Mouse (Mus musculus): ENCODE data around the gene Grik3.

Gene Grik3

DNA sequence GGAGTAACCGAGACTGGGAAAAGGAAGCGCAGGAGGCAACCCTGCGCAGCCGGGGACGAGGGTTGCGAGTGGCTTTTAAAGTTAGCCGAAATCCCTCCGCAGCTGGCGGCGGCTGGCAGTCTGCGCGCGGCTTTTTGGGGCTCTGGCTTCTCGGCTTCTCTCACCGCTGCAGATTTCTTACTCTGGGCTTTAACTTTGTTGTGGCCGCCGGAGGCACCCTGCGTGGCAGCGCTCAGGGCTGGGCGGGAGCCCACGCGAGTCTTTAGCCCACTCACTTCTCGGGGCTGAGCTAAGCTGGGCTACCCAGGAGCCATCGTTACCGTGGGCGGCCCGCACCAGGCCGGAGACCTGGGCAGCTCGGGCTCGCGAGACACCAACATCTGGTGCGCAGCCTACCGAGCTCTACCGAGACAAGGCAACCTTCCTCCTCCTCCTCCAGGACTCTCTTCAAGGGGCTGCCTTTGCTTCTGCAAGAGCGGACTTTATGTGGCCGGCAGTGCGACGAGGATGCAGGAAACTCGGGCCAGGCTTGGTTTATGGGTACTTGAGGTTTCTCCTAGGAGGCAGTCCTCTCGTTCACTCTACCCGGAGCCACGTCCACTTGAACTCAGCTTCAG is 1.1 kb downstream of the Grik3 start:
- under 1% methylated on average over 42 of the region's 42 CpGs for WGBS

- 17% methylated on average over 9 of the region's 9 CpGs for WGBS
Observed at GRCm38 (mm10) chr4:125492122-125492505, 1.6 kb downstream of the Grik3 start.

- 32% methylated on average over 9 of the region's 9 CpGs for WGBS
Observed at GRCm38 (mm10) chr4:125492706-125493105, 2.2 kb downstream of the Grik3 start.

DNA sequence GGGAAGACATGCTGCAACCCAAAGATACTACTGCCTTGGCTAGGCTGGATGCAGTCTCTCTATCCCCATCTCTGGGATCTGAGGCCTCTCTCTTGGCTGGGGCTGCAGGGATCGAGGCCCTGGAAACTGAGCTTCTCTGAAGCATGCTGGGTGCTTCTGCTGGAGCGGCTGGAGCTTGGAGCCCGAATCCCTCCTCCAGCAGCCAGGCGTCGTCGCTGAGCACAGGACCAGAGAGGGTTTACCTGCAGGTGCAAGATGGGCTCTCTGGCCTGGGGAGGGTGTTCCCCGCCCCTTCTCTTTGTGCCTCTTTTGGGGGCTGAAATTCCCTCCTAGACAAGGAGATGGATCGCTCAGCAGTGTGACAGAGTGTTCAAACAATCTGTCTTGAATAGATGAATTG is 2.6 kb downstream of the Grik3 start:
- WGBS, result 29% methylated on average over 8 of the region's 8 CpGs

DNA sequence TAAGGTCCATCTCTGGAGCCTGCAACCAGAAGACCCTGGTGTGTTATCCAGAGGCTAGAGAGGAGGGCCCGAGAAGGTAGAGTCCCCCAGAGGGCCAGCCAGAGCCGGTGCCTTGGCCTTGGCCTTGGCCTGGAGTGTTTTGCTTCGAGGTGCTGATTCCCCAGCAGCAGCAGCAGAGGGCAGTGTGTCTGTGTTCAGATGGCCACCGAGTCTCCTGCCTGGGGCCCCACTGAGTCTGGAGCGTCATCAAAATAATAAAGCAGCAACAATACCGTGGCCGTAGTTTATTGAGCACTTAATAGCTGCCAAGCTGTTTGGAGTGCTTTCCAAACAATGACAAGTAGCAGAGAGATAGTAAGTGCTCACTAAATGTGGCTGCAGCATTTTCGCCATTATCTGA is 5.0 kb downstream of the Grik3 start:
- 29% methylated on average over 8 of the region's 8 CpGs for WGBS

DNA sequence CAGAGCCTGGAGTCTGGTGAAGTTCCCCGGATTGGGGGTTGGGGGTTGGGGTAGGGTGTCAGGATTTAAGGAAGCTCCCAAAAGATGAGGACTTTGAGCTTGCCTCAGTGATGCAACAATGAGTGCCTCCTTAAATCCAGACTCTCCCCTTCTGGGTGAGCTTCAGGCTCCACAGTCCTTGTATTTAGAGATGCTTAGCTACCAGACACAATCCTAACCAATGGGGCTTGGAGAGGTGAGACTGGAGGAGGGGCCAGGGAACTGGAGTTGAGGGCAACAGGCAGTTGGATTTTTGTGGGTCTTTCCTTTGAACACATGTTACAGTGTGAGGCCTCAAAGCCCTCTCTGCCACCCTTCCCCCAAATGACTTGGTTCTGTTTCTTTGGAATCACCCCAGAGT is 6.5 kb downstream of the Grik3 start:
- WGBS, result 20% methylated on average over 1 of the region's 1 CpGs

- WGBS, result 35% methylated on average over 7 of the region's 7 CpGs
Observed at GRCm38 (mm10) chr4:125497471-125497870, 7.0 kb downstream of the Grik3 start.

DNA sequence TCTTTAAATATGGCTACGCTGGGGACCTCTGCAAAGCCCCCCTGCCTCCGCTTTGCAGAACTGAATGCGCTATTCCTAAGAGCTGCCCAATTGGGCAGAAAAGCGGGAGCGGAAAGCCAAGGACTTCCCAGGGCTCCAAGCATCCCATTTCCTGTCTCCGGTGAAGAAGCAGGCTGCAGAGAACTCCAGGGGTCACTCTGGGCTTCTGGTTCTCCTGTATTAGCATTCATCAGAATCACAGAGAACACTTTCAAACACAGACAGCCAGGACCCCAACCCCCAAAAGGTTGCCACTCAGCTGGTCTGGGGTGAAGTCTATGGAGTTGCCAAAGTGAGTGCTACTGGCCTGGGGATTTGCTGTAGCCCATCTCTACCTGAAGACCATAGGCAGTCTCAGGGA is 8.4 kb downstream of the Grik3 start:
- 31% methylated on average over 6 of the region's 6 CpGs for WGBS

GRCm38 (mm10) chr4:125502861-125503260 is 12.4 kb downstream of the Grik3 start:
- 68% methylated on average over 8 of the region's 8 CpGs for WGBS

GRCm38 (mm10) chr4:125512434-125512833 is 21.9 kb downstream of the Grik3 start:
- WGBS, result 63% methylated on average over 6 of the region's 6 CpGs

DNA sequence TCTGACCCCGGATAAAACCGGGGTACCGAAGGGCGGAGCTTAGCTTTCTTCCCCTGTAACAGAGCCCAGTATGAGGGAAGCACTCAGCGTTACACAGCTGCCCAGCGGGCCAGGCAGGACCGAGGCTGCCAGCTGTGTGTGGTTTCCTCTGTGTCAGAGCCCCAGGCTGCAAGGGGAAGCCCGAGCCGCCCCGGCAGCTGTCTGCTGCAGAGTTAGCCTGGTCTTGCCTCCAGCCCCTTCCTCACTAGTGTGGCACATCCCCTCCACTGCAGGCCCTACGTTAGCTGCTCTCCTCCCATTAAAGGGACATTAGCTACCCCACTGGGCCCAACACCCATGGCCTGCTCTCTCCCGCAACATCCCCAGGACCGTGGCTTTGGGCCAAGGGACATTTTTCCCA is 25.1 kb downstream of the Grik3 start:
- WGBS, result 49% methylated on average over 13 of the region's 13 CpGs

DNA sequence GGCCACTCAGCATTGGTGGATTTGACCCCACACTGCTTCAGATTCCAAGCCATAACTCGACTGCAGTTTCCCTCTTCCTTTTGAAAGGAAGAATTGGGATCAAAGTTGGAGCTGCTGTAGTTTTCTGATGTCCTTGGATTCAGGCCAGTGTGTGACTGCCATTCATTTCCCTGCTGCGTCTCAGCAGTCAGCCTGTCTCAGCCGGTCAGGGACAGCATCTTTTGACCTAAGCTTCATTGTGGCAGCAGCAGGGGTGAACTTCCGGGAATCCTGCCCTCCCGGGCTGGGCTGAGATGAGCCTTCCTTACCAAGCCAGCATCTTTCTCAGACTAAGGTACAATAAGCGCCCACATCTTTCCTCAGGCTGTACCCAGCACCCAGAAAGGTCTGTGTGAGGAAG is 26.1 kb downstream of the Grik3 start:
- WGBS, result 43% methylated on average over 6 of the region's 6 CpGs

DNA sequence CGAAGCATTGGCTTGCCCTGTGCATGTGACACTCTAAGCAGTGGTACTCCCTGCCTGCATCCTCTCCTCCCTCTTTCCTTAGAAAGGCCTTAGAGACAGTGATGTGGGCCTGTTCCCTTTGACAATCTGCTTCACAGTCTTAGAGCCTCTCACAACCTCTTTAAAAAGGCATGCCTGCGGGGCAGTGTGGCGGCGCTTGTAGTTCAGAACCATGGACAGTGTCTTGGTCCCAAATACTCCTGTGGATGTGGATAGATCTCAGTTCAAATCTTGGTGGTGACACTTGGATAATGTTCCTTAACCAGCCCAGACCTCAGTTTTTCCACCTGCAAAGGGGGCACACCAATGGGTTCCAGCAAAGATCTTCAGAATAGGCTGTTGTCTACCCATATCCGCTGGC is 28.4 kb downstream of the Grik3 start:
- WGBS, result 93% methylated on average over 5 of the region's 5 CpGs

- 60% methylated on average over 7 of the region's 7 CpGs for WGBS
Observed at GRCm38 (mm10) chr4:125522931-125523330, 32.4 kb downstream of the Grik3 start.

DNA sequence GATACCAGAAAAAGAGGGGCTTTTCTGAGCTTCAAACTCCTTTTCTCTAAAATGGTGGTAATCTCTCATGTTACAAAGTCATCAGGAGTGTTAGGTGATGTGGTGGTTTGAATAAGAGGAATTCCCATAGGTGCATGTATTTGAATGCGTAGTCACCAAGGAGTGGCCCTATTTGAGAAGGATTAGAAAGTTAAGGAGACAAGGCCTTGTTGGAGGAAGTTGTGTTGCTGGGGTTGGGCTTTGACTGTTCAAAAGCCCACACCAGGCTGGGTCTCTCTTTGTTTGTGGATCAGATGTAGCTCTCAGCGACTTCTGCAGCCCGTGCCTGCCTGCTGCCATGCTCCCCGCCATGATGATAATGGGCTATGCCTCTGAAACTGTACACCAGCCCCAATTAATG is 34.8 kb downstream of the Grik3 start:
- WGBS, result 81% methylated on average over 4 of the region's 4 CpGs

- 66% methylated on average over 5 of the region's 5 CpGs for WGBS
Observed at GRCm38 (mm10) chr4:125526425-125526824, 35.9 kb downstream of the Grik3 start.

- WGBS, result 43% methylated on average over 9 of the region's 9 CpGs
Observed at GRCm38 (mm10) chr4:125533965-125534364, 43.5 kb downstream of the Grik3 start.

DNA sequence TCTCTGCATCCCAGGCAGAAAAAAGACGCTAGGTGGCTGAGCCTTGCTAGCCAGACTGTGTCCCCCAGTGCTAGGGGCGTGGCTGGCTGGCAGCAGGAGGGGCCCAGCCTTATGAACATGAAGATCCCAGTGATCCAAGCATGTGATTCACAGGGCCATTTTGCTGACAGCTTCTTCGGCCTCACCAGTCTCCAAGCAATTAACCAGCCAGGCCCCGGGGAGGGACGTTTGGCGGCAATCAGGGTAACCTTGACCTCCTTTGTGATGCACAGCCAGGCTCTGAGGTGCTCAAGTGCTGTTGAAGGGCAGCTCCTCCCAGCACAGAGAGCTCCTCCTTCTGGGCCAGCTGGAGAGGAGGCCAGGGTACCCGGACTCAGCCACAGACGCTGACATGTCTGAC is 43.9 kb downstream of the Grik3 start:
- 30% methylated on average over 8 of the region's 8 CpGs for WGBS

- 30% methylated on average over 11 of the region's 11 CpGs for WGBS
Observed at GRCm38 (mm10) chr4:125534991-125535401, 44.5 kb downstream of the Grik3 start.

DNA sequence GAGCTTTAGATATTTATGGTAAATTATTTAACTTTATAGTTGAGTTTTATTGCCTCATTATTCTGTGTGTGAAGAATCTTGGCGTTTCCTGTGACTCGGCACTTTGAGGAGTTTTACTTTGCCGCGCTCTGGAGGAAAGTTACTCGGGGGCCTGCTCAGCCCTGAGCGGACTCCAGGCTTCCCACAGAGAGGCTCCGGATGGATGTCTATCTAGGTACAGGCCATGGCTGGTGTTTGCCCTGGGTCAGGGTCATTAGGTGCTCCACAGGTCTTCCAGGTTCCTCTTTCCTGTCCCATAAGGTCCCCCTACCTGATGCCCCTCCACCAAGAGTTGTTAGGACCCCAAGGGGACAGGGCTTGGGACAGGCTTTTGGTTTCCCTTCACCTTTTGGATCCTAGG is 45.0 kb downstream of the Grik3 start:
- WGBS, result 43% methylated on average over 7 of the region's 7 CpGs

DNA sequence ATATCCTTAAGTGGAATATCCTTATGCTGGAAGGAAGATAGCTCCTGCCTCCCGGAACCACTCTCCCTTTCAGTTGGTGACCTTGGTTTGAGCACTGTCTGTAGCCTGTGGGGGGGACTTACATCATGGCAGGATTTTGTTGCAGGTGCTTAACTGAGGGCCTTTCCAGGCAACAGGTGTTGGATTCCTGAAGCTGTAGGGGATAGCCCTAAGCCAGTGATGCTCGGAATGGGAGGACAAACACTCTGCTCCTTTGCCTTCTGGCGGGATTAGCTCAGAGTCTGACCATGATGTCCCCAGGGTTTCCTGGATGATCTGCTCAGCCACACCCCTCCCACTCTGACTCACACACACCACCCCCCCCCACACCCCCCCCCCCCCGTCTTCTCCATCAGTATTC is 45.5 kb downstream of the Grik3 start:
- 56% methylated on average over 4 of the region's 4 CpGs for WGBS

- whole genome bisulfite sequencing, result 23% methylated on average over 3 of the region's 3 CpGs
Observed at GRCm38 (mm10) chr4:125538301-125538965, 47.9 kb downstream of the Grik3 start.

GRCm38 (mm10) chr4:125539617-125540016 is 49.1 kb downstream of the Grik3 start:
- WGBS, result 89% methylated on average over 9 of the region's 9 CpGs

- 73% methylated on average over 5 of the region's 5 CpGs for WGBS
Observed at GRCm38 (mm10) chr4:125543171-125543570, 52.7 kb downstream of the Grik3 start.
